Mouse (Mus musculus) common myeloid progenitor, adult 5-6 weeks (primary cell): ENCODE measurements around the gene Kit. TPM values are rescaled to one million over a fixed set of nuclear protein-coding genes. Genes with fewer than 3 reads are reported as not detected.
A peak's percentile ranks its signal among the peaks of the same experiment; 100 is the strongest.

Experiments
- ATAC-seq: replicated peaks from 2 replicates; pipeline ENCODE4 v1.8.0; 2016; ENCODE audit warnings: low read depth, mild to moderate bottlenecking, moderate TSS enrichment, inconsistent platforms; ENCODE audit not compliant: poor library complexity, severe bottlenecking
- total RNA-seq: library from RNA; stranded (forward); fragments of 200-1000, 187-1606 nt; gene quantifications from 2 replicates; pipeline ENCODE4 v1.2.3, GENCODE M21; 2017

Gene Kit
- total RNA-seq, result 183 and 195 TPM in 2 replicates

- peak; percentile 81 for ATAC-seq
Measured at GRCm38 (mm10) chr5:75574852-75575566, at the start of gene Kit. TSS of gene Kit (plus strand) at chr5:75574916.

DNA sequence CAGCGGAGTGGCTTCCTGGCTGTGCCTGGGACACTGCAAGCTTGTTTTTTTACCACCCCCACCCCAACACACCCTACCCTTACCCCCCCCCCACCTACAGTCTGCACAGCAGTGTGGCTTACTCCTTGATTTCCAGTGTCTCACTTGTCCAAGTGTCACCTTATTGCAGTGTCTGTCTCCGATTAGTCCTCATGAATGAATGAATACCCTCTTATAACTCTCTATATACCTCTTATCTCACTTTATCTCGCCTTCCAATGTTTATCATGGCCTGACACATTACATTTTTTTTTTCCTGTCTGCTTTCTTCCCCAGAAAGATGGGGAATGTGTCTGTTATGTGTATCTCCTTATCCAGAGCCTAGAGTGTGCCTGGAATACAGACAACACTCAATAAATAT is 38.6 kb upstream of the Kit start:
- ATAC-seq, result no peak

DNA sequence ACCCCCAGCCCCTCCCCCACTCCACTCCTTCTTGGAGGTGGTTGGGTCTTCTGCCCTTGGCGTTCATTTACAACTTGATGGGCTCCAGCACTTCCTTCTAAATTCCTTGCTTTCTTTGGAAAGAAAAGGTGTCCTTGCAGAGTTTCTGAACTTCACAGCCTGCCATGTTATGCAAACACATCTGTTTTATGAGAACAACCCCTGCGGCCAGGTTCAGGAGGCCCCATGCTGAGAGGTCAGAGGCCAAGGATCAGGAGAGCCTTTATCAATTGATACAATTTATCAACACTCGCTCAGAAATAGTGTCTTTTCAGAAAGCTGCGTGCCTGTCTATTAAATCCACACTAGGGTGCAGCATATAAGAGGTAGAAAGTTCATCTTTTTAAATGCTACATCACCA is 37.0 kb upstream of the Kit start:
- no peak for ATAC-seq

DNA sequence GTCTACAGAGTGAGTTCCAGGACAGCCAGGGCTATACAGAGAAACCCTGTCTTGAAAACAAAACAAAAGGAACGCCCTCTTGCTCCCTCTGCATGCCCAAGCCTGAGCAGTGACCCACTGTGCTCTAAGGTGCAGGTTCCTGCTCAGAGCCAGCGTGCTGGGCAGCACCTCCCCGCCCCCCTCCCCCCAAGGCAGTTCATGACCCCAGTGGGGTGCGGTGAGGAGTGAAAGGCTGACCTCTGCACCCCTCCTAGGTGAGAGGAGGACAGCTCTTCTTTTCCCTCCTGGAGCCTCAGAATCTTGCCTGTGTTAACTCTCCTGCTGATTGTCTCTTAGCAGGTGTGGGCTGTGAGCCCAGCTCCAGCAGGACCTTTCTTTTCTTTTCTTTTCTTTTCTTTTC is 36.3 kb upstream of the Kit start:
- no peak for ATAC-seq

DNA sequence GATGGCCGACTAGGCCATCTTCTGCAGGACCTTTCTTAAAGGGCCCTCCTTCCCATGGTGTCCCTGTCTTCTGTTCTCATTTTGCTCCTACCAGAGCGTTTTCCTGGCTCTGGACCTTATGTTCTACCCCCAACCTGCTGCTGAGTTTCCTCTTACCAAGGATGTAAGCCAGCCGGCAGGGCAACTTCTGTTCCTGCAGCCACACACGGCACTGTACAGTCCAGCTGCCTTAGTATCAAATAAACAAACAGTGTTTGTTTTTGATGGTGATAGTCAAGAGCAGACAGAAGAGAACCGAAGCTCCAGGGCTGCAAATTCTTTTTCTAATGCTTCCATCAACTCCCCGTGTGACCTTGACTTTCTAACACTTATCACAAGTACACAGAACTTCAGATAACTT is 35.6 kb upstream of the Kit start:
- no peak for ATAC-seq

DNA sequence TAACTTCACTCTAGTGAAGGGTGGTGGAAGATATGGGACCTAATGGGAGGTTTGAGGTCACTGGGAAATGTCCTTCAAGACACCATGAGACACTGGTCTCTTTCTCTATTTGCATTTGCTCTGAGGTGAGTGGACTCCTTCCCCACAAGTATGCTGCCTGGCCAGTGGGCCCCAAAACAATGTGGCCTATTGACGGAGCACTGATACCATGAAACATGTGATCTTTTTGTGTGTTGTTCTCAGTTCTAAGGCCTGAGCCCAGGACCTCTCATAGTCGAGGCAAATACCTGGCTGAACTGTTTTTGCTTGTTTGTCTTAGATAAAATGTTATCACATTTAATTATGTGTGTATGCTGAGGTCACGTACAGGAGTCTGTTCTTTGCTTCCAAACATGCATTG is 31.0 kb upstream of the Kit start:
- ATAC-seq, result no peak

DNA sequence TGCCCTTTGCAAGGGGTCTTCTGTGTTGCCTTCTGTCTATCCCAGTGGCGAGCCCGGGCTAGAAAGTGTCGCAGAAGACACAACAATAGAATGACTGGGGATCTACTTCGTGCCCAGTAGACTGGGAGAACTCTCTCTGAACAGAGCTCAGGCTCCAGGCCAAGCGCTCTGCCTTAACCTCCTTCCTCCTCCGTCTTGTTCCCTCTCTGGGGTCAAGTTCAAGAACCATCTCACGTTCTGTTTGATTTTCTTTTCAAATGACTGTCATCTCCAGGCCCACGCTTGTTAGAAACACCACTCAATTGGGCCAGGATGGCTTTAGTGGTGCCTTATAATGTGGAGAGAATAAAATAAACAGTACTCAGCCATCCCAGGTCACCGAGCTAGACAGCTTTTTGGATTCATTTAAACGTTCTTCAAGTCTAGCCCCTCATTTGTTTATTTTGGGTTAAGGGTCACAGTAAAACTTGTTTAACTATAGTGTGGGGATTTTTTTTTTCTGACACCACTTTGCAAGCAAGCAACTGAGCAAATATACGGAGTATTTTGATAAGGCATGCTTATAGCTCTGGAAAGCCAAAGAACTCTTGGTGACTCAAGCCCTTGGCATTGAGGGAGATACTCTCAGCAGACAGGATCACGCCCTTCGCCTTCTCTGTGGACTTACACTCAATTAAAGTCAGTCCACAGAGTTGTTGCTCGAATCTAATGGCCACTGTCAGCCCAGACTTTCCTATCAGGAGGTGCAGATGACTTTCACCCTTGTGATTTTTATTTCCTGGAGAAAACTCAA is 30.0 kb upstream of the Kit start:
- no peak for ATAC-seq

- no peak for ATAC-seq
Measured at GRCm38 (mm10) chr5:75545265-75545643, 29.5 kb upstream of the Kit start.

DNA sequence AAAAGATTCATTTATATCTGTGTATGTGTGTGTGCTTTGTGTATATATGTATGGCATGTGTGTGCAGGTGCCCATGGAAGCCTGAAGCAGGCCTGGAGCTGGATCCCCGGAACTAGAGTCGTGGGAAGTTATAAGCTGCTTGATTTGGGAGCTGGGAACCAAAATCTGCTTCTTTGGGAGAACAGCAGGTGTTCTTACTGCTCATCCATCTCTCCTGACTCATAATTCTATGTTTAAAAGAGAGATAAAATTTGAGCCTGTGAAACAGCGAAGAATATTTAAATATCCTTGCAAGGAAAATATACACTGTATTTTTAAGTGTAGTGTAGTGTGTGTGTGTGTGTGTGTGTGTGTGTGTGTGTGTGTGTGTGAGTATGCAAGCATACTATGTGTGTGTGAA is 21.7 kb upstream of the Kit start:
- no peak for ATAC-seq

DNA sequence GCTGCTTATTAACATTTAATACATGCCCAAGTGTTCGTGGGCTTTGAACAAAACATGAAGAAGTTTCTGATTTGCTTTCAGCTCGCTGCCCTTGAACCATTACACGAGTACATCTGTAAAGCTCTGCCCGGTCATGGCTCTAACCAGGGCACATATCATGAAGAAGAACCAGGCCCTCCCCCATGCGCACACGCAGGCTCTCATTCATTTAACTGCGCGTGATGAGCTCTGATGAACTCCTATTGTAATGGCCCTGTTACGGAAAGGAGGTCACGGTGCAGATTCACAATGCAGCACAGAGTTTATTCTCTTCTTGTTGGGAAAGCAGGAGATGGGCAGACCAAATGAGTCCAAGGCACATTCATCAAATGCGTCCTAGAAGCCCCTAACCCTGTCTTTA is 17.1 kb upstream of the Kit start:
- ATAC-seq, result no peak

- ATAC-seq, result no peak
Measured at GRCm38 (mm10) chr5:75559291-75559690, 15.4 kb upstream of the Kit start.

- no peak for ATAC-seq
Measured at GRCm38 (mm10) chr5:75561231-75561630, 13.5 kb upstream of the Kit start.

DNA sequence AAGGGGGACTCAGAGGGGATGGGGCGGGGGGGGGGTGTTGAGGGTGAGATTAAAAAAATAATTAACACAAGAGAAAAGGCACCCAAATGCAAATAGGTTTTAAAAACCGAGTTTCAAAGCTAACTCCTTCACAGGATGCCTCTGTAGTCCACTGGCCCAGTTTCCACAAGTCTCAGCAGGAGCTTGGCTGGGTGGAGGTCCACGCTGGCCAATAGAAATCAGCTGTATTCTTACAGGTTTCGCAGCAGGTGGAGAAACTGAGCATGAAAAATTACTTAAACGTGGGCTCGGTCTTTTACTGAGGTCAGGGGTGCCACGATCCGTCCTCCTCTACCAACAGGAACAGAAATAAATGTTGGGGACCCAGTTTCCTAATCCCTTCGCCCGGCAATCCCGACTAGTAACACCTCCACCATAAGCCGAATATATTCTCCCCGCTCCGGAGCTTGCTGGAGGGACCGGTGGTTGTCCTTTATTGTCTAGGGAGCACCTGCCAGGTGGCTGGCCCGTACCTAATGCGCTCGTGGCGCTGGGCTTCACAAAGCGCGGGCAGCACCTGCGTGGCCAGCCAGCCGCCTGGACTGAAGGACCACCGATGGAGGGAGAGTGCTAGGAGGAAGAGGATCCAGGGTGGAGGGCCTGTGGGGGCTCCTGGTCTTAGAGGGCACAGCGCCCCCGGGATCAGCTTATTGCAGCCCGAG is 415 bp upstream of the Kit start:
- no peak for ATAC-seq

DNA sequence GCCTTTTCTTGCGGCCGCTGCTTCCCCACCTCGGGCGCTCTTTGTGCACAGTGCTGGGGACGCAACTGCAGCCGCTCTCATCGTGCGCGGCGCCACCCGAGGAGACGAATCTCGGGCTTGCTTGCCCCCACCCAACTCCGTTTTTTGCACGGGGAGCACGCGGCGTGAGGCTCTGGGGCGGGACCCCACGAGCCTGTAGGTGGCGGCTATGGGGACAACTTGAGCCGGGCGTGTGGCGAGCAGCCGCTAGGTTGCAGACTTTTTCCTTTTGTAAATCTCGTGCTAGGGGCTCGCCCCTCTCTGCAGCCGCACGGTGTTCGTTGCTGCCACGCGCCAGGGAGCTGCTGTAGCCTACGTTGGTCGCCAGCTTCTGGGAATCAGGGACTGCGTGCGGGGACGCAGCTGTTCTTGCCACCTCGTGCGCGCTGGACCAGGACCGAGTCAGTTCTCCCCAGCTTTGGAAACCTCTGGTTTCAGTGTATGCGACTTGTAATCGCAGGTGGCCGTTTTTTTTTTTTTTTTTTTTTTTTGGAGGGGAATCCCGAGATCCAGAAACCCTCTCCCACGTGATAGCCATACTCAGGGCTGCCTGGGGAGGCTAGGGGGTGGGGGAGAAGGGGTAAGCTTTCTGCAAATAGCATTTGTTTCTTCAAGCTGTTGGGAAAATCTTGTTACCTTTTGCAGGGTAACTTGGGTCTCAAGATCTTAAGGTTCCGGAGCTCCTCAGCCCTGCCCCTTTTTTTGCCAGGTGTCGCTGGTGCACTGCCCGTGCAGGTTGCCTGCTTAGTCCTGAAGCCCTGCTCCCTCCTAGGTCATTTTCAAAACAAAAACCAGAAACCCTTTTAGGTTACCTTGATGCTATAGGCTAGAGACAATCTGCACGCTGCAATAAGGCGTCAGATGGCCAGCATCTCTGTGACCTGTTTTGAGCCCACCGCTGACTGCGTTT is 1.1 kb downstream of the Kit start:
- ATAC-seq, result peak; percentile 71

GRCm38 (mm10) chr5:75576741-75577140 is 2.0 kb downstream of the Kit start:
- no peak for ATAC-seq

- no peak for ATAC-seq
Measured at GRCm38 (mm10) chr5:75578141-75578540, 3.4 kb downstream of the Kit start.

DNA sequence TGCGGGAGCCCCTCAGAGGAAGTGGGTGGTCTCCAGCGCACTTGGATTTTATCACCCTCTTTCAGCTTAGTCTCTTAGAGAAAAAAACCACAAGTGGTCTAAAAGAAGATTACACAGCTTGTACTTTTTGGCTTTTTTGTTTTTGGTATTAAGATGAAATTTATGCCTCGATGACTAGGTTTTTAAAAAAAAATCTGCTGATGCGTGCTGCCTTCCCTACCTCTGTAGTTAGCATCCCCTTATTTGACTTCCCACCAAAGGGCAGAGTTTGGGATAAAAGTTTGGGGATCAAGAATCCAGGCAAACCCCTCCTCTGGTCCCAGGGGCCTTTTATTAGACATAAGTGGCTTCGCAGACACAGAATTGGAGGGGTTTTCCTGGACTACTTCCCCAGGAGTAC is 4.5 kb downstream of the Kit start:
- no peak for ATAC-seq

DNA sequence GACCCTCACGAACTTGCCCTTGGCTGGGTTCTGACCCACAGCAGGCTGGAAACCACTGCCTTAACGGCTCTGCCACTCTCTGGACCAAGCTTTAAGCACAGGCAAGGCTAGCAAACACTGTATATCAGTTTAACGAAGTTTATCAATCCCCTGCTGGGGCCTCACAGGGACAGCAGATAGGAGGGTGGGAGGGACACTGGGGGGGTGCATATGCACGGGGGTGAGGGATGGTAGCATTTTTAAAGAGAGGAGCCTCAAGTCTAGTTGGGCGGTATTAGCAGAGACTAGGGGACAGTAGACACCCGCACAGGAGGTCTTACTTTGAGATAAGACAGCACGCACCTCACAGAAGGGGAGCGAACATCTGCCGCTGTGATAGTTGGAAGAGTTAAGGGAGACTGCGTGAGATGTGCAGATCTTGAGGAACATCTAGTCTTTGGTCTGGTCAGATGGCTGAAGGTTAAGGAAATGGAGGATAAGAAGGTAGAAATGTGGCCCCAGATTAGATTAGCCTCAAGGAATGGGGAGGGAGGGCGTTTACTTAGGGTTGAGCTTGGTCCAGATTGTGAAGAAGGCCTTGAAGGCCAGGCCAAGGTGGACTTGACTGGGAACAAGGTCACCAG is 5.0 kb downstream of the Kit start:
- no peak for ATAC-seq

DNA sequence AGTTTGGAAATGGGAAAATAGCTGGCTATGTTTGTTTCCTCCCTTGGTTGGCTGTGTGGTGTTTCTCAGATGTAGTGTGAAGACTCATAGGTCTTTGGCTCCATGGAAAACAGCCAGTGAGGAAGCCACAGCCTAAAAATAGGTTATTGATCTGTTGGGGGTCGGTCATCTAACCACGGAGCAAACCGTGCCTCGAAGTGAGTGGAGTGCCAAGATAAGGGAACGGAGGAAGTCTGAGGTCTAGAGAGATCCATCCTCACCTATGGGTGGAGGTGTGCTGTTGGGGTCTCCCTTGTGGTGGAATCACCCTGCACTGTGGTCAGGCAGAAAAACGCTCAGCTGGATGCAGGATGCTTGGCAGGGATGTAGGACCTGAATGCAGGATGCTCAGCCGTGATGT is 7.2 kb downstream of the Kit start:
- peak; percentile 27 for ATAC-seq

DNA sequence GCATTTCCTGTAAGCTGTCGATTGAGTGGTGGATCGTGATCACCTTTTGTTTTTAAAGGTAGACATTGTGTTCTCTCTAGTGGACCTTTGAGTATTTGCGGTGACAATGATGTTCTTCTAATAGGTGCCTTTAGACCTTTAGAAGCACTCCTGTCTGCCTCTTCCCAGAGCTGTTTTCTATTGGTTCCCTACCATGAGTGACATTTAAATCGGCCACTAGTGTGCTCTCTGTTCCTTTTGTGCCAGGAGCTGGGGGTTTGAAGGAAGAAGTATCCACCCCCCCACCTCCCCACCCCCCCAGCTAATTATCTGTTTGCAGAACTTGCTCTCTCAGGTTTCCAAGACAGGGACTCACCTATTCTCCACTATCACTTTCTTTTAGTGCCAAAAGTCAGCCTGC is 13.1 kb downstream of the Kit start:
- no peak for ATAC-seq
